Mouse (Mus musculus) gastrocnemius, adult 2 months (tissue): ENCODE measurements around the gene Trim40. TPM values are rescaled to one million over a fixed set of nuclear protein-coding genes. Genes with fewer than 3 reads are reported as not detected.
"Not testable (repeated sequence)": the region's sequence is repeated elsewhere in the genome, so short reads cannot be mapped to it uniquely, and the experiment has no call there.

ENCODE experiments used
- DNase-seq: peaks from one replicate; pipeline ENCODE4 v3.0.0; 2022
- H3K27ac ChIP-seq: fragments of 200-600 bp; 2 replicates; pipeline ENCODE4 v1.8.1; 2022; ENCODE audit warnings: mild to moderate bottlenecking
- H3K4me3 ChIP-seq: fragments of 200-600 bp; 2 replicates; pipeline ENCODE4 v1.8.1; 2022; ENCODE audit warnings: mild to moderate bottlenecking, moderate library complexity
- CTCF ChIP-seq: fragments of 200-600 bp; IDR thresholded peaks from 2 replicates; pipeline ENCODE4 v1.8.1; 2022; ENCODE audit warnings: antibody characterized with exemption, mild to moderate bottlenecking, moderate library complexity
- intact Hi-C: fragments of 180-260 bp; cut with DNase I; formaldehyde crosslinking; loops from one replicate; pipeline ENCODE4 v1.15.1; 2025
- total RNA-seq, 2 experiments: library from RNA; stranded (reverse); gene quantifications; 2 replicates each; pipeline ENCODE4 v1.2.3; 2021

Trim40 gene
- total RNA-seq, 2 experiments from 2014 or later, result not detected

DNA sequence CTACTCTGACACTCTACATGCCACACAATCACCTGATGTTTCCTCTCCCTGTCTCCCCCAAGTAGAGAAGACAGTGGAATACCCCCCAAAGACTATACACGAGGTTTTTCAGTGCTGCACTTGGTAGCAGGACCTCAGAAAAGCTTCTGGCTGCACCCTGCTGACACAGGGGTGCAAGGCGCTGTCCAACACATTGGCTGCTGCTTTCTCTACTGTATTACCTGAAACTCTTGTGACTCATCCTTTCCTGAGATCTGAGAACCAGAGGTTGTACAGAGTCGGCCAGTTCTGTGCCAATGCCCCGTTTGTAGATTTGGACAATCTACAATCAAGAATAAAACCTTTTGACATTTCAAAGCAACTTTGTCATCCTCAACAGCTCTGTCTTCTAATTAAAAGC lies 19.9 kb upstream of the Trim40 start:
- intact Hi-C loops, result no loop called here
- no peak for TF ChIP-seq CTCF
- no peak for DNase-seq
- H3K27ac ChIP-seq, result no peak overlapping the region
- no peak overlapping the region for H3K4me3 ChIP-seq

DNA sequence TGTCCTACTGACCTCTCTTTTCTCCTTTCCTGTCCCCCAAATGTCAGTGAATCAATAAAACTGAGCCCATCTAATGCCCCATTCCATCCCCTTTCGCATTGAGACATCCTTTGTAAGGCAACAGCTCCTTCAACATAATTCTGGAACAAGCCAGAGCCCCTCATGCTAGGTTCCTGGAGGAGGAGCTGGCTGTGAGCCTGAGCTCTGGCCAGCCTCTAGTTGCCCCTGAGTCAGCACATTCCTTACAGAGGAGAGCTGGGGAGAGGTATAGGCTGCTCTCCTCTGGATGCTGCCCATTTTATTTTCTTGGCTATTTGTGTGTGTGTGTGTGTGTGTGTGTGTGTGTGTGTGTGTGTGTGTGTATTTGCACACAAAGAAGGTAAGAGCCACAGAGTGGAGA lies 18.3 kb upstream of the Trim40 start:
- intact Hi-C loops, result no loop called here
- no peak overlapping the region for H3K4me3 ChIP-seq
- H3K27ac ChIP-seq, result no peak overlapping the region
- TF ChIP-seq CTCF, result no peak
- no peak for DNase-seq

DNA sequence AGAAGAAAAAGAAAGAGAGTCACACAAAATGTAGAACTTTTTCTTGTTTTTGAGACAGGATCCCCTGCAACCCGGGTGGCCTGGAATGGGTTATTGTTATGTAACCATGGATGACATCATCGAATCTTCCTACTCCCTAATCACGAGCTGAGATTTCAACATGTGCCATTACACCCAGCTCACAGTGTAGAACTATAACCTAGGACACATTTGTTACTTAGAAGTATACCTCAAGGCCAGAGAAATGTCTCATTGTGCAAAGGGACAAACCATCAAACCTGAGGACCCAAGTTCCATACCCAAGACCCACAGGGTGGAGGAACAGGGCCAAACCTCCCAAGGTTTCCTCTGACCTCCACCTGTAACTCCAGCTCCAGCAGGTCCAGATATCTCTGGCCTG lies 13.7 kb upstream of the Trim40 start:
- Histone ChIP-seq H3K4me3 (no peak overlapping the region), H3K27ac (no peak overlapping the region)
- TF ChIP-seq CTCF, result no peak
- intact Hi-C loops, result no loop called here
- DNase-seq, result no peak

DNA sequence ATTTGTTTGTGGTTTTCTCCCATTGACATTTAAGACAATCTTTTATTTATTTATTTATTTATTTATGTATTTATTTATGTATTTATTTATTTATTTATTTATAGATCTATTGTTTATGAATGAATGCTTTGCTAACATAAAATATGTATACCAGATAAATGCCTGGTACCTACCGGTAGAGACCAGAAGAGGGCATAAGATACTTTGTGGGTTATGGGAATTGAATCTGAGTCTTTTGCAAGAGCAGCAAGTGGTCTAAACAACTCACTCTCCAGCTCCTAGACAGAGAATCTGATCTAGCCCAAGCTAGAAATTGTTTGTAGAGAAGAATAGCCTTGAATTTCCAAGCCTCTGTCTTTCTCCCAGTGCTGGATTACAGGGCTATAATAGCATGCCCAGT lies 10.8 kb upstream of the Trim40 start:
- Histone ChIP-seq H3K27ac (no peak overlapping the region), H3K4me3 (no peak overlapping the region)
- no peak for DNase-seq
- intact Hi-C loops, result no loop called here
- peak; percentile 8; the same call in 1 of the 2 replicates for TF ChIP-seq CTCF

DNA sequence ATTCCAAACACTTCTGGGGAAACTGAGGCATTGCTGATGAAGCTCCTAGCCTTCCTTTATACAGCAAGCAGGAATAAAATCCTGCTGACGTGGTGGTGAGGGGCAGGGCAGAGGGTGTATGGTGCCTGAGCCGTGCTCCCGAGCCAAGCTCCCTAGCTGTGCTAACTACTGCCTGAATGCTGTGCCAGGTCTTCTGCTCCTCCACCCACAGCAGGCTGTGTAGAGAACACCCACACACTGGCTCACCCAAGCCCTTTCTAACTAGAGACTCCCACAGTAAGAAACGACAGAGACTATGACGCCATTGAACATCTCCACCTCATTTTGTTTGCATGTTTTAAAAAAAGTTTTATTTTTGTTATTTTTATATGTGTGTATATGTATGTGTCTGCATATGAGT lies 10.1 kb upstream of the Trim40 start:
- H3K4me3 ChIP-seq, result no peak overlapping the region
- no peak for DNase-seq
- no peak overlapping the region for H3K27ac ChIP-seq
- intact Hi-C loops, result no loop called here
- TF ChIP-seq CTCF, result no peak

DNA sequence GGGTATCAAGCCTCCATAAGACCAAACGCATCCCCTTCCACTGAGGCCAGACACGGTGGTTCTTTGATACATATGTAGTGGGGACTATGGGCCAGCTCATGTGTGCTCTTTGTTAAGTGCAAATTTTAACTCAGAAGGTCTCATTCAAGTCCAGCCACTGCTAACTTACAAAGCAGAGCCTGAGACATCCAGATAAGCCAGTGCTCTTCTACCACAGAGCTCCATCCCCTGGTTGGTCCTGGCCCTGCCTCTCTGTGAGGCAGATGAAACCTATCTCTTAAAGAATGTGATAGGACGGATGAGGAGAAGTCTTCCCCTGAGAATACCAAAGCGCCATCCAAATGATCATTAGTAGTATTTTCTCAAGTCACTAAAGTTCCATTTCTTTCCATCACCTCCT lies 9.5 kb upstream of the Trim40 start:
- H3K4me3 ChIP-seq, result no peak overlapping the region
- no peak for DNase-seq
- no peak overlapping the region for H3K27ac ChIP-seq
- TF ChIP-seq CTCF, result no peak
- intact Hi-C loops, result no loop called here

DNA sequence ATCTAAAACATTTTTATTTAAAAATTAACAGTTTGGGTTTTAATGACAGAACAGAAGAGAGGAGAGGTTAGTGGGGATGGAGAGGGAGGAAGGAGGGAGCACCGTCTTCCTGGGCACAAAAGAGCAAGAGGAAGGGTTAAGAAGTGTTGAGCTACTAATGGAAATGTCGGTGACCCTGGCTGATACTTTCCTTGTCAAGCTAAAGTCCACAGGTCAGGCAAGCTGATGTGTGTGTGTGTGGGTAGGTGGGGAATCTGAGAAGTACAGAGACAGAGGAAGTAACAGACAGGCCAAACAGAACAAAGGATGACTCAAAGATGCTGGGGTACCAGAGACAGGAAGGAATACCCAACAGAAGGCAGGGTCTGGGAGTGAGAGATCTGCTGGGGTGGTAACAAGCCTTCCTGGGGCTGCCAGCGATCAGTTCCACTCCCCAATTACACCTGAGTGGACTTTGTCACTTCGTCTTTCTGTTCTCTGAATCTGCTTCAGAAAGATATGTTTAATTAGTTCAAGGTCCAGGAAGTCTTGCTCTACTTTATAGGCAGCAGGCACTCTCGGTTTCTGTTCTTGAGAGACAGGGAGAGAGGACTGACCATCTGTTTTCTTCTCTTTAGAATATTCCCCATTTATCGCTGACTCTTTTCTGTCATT lies 7.8 kb upstream of the Trim40 start, which contains the start of gene Trim31:
TSS of gene Trim31 (plus strand) at position 567 of the 654 bp plus-strand sequence.
- no peak for DNase-seq
- intact Hi-C loops, result no loop called here
- TF ChIP-seq CTCF, result no peak

DNA sequence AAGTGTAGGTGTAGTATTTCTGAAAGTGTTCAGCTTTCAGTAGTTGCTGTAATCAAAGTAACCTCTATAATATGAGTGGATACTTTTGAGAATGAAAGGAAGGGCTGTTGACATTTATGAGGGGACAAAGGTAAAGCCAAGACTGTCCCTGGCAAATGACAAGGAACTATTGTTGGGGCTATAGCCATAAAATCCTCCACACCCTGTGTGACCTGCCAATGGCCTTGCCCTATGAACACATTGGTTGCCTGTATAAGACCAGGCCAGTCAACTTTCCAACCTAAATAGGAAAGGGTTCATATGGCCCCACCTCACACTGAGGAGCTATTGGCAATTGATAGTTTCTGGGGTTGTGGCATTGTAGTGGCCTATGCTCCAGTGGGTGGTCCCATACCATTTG lies 7.1 kb upstream of the Trim40 start:
- intact Hi-C loops, result no loop called here
- DNase-seq, result no peak
- H3K27ac ChIP-seq, result no peak overlapping the region
- no peak overlapping the region for H3K4me3 ChIP-seq
- TF ChIP-seq CTCF, result no peak

More for the DNA sequence above, 7.8 kb upstream of the Trim40 start, which contains the start of gene Trim31:
- Histone ChIP-seq H3K27ac (no peak within 1 kb of the TSS), H3K4me3 (no peak within 1 kb of the TSS)

DNA sequence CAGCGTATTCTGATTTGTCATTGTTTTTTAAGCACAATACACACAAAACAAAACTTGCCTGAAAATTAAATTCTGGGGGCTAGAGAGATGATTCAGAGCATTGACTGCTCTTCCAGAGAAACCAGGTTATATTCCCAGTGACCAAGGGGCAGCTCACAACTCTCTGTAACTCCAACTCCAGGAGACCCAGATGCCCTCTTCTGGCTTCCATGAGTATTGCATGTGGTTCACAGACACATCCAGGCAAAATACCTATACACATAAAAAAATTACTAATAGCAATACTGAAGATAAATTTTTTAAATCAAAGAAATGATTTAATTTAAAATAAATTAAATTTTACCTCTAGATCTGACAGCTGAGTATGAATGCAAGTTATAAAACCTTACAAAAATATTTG lies 6.7 kb upstream of the Trim40 start:
- TF ChIP-seq CTCF, result peak; percentile 72
- no peak overlapping the region for H3K27ac ChIP-seq
- no peak overlapping the region for H3K4me3 ChIP-seq
- intact Hi-C loops, result no loop called here
- peak; percentile 20 for DNase-seq

DNA sequence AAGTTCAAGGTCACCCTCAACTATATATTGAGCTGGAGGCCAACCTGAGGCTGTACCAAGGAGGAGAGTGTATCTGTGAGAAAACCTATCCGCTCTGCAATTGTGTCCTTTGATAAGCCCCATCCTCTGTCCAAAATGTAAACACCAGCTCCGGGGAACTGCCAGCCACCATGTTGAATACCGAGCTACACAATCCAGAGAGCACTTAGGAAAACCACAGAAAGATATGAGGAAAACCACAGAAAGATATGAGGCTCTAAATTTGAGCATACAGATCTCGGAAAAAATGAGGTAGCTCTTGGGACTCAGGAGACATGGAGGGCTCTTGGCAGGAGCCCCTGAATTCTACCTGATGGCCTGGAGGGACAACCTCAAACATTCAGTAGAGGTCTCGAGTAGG lies 3.5 kb upstream of the Trim40 start:
- intact Hi-C loops, result no loop called here
- H3K4me3 ChIP-seq, result no peak overlapping the region
- no peak for TF ChIP-seq CTCF
- no peak overlapping the region for H3K27ac ChIP-seq
- DNase-seq, result no peak

DNA sequence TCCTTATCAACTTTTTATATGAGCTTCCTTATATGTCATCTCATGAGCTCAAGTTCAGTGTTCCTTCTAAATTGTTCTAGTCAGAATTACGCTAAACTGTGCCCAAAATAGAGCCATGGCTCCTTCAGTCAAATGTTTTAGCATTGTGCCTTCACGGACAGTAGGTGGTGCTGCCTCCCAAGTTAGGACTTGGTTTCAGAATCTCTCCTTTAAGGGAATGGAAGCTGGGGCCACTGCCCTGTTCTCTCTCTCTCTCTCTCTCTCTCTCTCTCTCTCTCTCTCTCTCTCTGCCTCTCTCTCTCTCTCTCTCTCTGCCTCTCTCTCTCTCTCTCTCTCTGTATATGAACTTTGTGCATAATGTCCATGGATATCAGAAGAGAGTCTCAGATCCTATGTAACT lies 2.4 kb upstream of the Trim40 start:
- DNase-seq, result peak; percentile 42
- Histone ChIP-seq H3K27ac (no peak overlapping the region), H3K4me3 (no peak overlapping the region)
- peak; percentile 66 for TF ChIP-seq CTCF
- intact Hi-C loops, result no loop called here

DNA sequence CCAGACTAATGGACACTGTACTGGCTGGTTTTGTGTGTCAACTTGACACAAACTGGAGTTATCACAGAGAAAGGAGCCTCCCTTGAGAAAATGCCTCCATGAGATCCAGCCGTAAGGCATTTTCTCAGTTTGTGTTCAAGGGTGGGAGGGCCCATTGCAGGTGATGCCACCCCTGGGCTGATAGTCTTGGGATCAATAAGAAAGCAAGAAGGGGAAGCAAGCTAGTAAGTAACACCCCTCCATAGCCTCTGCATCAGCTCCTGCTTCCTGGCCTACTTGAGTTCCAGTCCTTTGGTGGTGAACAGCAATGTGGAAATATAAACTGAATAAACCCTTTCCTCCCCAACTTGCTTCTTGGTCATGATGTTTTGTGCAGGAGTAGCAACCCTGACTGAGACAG lies 1.6 kb upstream of the Trim40 start:
- H3K4me3 ChIP-seq, DNase-seq, H3K27ac ChIP-seq, intact Hi-C loops: not testable (repeated sequence)

DNA sequence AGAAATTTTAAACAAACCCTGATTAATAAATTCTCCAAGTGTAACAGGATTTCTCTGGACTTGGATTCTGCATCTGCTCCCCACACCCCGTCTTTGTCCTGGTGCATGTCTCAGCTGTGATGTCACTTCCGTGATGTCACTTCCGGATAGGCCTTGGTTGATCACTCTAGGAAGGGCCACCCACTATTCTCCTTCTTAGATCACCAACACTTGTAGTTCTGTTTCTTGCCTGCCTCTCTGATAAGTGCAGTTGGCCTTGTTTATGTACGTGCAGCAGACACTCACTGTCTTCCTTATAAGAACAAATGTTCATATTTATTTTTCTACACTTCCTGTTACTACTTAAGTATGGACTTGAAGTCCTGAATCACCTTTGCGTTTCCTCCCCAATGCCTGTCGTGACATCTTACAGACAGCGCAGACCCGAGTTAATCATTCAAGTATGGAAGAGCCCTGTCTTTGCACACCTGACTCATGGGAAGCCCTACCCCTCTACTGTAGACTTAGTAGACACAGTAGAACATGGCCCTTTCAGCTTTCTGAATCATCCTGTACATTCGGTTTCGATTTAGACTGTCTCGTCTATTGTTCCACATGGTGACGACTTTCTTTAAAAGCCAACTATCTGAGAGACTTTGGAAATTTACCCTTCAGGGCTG lies 4.7 kb downstream of the Trim40 start:
- no peak for TF ChIP-seq CTCF
- no peak for DNase-seq
- intact Hi-C loops, result no loop called here
- H3K27ac ChIP-seq, result no peak overlapping the region
- no peak overlapping the region for H3K4me3 ChIP-seq

DNA sequence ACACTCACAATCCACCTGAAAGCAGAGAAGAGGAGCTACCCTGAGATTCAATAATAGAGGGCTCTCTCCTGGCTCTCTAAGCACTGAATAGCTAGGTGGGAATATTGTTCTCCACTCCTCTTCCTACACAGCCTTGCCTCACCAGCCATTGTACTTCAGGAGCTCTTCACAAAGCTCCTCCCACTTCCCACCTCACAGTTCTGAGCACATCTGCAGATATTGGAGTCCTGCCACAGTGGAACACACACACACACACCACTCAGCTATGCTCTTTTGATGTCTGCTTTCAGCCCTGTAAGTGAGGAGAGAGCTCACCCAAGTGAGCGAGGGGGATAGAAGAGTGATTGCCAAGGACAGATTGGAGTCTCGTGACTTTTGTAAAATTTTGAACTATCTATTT lies 6.6 kb downstream of the Trim40 start:
- no peak for DNase-seq
- TF ChIP-seq CTCF, result no peak
- intact Hi-C loops, result no loop called here
- Histone ChIP-seq H3K4me3 (no peak overlapping the region), H3K27ac (no peak overlapping the region)
